Mouse (Mus musculus): ENCODE measurements at regions not wholly inside any gene's neighbourhood (a gene's known extent, or its start where the extent isn't known, plus 50 kb on each side); places are given as distances from the start of the nearest gene placed in this dataset.

GRCm38 (mm10) chr4:48725660-48726348, 62.5 kb downstream of the Cavin4 start:
- no peak for DNase-seq (ENCODE audit: low read depth)

DNA sequence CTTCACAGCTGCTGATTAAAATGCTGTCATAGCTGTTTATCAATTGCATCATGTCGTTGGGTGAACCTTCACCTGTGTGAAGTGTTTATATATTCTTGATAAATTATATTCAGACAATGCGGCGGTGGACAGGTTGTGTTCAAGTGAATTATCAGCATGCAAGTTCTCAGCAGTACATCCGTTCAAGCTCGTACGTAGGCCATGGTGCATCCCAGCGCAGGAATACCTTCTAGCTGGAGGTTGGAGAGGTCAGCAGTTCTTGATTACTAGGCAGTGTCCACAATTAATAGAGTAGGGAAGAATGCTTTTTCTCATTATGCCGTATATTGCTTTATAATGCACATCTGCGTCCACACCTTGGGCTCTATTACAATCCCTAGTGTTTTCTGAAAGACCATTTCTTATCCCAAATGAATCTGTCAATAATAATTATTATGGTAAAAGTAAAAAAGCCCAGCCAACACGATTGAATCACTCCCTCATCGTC, 63.1 kb downstream of the Cavin4 start:
- no peak for DNase-seq (ENCODE audit: low read depth)

DNA sequence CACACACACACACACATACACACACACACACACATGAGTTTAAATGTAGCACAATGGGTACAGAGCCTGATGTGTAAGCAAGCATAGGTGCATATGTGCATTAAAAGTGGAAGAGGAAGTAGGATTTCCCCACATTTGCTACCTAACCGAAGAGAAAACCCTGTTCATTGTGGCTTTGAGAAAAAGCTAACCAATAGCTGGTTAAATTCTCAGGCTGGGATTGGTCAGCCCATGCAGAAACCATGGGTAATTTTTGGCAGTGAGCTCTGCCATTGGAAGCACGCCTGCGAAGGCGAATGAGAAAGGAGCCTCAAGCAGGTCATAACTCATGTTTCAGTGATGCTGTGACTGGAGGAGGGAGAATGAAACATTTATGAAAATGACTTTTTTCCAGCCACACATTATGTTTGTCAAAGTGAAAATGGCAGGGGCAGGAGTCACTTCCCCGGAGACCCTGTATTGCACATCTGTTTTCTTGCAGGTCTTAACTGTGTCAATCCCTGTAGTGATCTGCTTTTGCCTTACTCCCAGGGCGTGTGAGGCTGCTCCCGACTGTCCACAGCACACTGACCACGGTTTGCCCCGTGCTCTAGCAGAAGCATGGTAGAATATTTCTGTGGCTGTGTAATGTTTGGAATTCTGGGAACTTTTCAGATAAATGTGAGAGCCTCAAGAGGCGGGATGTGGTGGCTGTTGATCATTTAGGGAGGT, 71.7 kb downstream of the Cavin4 start:
- DNase-seq (ENCODE audit: low read depth), result no peak

- DNase-seq (ENCODE audit: low read depth), result no peak
Measured at GRCm38 (mm10) chr4:48746237-48746636, 82.9 kb downstream of the Cavin4 start.

- no peak for DNase-seq (ENCODE audit: low read depth)
Measured at GRCm38 (mm10) chr4:48749566-48749965, 86.3 kb downstream of the Cavin4 start.

- no peak for DNase-seq (ENCODE audit: low read depth)
Measured at GRCm38 (mm10) chr4:48750087-48750486, 86.8 kb downstream of the Cavin4 start.

DNA sequence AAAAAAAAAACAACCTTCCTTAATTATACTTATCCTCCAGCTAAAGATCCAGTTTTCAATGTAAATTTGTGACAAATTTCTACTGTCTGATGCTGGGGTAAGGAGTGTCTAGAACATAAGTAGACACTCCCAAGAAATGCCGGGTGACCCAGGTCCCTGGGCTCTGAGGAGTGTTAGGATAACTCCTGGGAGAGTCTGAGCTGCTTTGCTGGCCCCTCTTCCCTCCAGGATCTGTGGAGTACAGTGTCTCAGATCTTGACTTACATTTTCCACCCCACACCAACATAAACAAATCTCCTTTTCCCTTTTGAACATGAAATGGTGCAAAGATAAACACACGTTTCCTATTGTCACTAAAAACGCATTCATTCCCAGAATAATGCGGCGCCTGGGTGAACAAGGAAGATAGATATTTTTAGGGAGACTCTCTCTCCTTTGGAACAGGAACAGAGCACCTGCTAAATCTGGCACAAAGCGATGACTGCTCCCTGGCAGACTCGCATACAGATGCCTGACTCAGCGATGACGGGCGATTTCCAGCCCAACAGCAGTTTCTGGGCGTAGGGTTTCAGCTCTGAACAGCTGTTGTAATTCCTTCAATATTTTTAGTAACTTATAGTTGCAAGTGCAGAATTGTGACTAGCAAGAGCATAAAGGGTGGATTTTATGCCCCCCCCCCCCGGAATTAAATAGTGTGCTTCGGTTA, 91.3 kb downstream of the Cavin4 start:
- DNase-seq (ENCODE audit: low read depth), result no peak

DNA sequence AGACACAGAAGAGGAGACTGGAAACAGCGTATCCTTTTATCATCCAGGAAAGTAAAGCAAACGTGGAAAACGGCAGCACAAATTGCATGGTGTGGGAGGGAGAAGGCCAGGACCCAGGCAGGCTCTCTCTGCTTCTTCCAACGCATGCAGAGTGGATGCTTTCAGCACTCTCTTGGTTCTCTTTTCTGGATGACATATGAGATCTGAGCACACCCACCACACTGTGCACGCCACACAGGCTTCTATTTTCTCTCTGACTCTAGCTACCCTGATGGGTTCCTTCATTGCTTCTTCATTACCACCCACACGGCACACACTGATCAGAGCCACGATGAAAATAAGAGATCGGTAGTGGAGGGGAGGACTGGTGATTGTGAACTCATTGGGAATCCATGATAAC, 97.3 kb downstream of the Cavin4 start:
- no peak for DNase-seq (ENCODE audit: low read depth)

DNA sequence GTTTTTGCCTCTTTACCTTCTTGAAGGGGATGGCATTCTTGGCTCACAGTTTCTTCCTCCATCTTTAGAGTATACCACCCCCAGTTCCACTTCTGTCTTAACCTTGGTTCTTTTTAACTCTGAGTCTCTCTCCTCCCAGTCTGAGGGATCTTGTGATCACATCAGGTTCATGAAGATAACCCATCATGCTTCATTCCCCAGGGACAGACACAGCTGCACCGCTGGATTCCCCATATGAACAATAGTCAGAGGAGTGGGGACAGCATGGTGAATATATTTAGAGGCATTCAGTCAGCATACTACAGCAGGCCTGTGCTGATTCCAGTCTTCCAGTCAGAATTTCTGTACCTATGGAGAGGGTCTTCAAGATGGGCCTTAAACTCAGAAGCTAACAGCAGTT, 103.1 kb downstream of the Cavin4 start:
- DNase-seq (ENCODE audit: low read depth), result no peak

DNA sequence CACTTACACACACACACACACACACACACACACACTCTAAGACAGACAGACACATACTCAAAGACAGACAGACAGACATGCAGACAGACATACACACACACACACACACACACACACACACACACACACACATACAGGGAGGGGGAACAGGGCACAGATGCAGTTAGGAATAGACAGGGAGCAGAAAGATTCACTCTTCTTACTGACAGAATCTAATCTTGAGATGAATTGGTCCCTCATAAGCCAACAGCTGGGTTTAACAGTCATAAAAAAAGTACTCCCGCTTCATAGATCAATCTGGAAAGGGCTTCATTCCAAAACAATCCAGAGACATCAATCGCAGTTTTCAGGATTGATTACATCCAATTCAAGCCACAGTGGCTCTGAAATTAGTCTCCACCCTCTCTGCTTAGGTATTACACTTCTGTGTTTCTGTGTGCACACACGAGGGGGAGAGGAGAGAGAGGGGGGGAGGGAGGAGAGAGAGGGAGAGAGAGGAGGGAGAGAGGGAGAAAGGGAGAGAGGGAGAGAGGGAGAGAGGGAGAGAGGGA, 107.2 kb downstream of the Cavin4 start:
- DNase-seq (ENCODE audit: low read depth), result no peak

GRCm38 (mm10) chr4:48770954-48771665, 107.8 kb downstream of the Cavin4 start:
- peak; percentile 22 for DNase-seq (ENCODE audit: low read depth)

- no peak for DNase-seq (ENCODE audit: low read depth)
Measured at GRCm38 (mm10) chr4:48771836-48772235, 108.5 kb downstream of the Cavin4 start.

DNA sequence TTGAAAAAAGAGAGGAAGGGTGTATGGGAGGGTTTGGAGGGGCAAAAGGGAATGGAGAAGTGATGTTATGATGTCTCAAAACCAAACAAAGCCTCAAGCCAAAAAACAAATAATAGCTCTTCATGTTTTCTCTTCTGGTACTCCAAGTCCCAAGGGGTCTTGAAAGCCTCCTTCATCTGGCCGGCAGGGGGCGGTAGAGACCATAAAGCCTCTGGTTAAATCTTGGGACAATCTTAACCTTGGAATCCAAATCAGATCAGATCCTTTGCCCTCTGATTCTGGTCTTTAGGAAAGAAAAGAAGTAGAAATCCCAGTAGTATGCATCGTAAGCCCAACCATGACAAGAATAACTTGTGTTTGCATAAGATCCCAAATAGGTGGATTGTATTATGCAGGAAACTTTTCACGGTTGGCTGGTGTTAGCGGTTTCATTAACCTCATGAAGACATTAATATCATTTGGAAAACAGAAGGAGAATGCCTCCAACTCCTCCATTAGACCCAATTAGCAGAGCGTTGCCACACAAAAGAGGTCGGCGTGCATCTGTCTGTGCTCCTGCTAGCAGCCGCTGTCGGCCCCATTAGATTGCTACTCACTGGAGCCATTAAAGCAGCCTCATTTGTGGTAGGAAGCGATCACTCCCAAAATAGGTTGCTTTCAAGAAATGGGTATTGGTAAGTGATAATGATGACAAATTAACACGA, 116.0 kb downstream of the Cavin4 start:
- DNase-seq (ENCODE audit: low read depth), result peak; percentile 42

GRCm38 (mm10) chr4:48779955-48780354, 116.6 kb downstream of the Cavin4 start:
- DNase-seq (ENCODE audit: low read depth), result no peak

DNA sequence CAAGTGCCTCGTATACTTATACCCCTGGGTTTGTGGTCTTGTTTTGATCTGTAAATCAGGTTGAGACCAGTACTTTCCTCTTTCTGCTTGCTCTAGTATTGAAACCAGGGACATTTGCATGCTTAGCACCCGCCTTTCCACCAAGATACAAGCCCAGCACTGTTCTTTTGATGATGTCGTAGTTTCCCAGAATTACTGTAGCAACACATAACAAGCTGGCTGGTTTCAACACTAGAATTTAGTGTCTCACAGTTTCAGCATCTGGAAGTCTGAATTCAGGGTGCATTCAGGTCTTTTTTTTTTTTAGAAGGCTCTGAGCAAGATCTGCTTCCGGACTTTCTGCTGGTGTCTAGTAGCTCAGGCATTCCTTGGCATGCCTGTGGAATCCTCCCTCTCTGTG, 117.8 kb downstream of the Cavin4 start:
- DNase-seq (ENCODE audit: low read depth), result no peak

DNA sequence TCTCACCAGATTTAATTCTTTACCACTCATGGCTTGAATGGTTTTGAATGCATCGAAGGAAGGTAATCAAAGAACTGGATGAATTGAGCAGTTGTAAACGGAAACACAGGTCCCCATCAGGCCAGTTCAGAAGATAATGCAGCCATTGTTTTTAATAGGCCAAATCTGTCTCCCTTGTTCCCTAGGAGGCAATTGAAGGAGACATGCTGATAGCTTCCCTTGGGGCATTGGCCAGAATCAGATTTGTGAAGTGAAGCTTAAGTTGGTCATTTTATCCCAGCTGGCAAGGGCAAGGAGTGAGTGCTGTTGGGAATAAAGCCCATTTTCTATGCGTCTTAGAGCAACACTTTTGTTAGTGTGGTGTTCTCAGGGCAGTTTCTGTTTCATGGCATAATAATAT, 119.4 kb downstream of the Cavin4 start:
- DNase-seq (ENCODE audit: low read depth), result no peak

GRCm38 (mm10) chr4:48791096-48791495, 127.8 kb downstream of the Cavin4 start:
- no peak for DNase-seq (ENCODE audit: low read depth)

DNA sequence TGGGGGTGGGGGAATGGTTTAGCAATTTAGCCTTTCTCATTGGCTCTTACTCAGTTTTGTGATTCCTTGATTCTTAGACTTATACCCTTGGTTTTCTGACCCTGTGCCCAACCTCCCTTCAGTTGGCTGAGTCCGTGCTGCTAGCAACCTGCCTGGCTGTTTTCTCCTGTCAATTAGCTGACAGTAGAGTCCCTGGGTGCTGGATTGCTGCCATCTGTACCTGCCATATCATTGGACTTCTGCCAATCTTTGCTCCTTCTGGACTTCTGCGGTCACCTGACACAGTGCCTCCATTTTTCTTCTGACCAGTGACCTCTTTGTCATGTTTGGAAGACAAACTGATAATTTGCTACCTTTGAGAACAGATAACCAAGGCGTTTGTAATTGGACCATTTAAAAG, 140.5 kb downstream of the Cavin4 start:
- no peak for DNase-seq (ENCODE audit: low read depth)

DNA sequence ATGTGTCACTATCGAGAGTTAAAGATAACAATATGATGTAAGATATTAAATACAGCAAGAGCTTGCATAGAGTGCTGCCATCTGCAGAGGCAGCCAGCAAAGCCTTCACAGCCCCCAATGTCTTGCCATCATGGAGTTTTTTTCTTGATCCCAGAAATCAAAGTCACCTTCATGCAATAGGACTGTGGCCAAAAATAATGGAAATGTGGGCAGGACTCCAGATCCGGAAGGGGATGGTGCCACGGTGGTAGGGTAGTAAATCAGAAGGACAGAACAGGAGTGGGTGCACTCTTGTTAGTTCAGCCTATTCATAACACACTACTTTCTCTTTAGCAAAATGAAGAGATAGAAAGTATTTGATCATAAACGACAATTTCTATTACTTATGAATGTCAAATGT, 145.3 kb downstream of the Cavin4 start:
- no peak for DNase-seq (ENCODE audit: low read depth)

DNA sequence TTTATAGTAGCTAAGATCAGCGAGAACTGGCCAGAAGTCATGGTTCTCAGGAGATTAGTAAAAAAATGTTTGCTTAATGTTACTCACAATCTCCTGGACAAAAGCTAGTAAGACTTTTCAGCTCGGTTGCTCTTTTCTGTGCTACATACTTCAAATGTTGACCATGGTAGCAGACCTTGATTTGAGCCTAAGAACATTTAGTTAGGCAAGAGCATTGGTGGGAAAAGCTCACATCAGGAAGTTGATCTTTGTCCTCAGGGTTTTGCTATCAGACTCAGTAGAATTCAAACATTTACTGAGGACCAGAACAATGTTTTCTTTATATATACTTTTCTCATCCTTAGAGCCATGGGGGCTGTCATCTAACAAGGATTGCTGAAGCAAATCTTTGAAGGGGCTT, 170.4 kb downstream of the Cavin4 start:
- DNase-seq (ENCODE audit: low read depth), result no peak

GRCm38 (mm10) chr4:48842777-48843214, 179.5 kb downstream of the Cavin4 start:
- no peak for DNase-seq (ENCODE audit: low read depth)

All from induced T-regulatory cell, adult 2 months (primary cell).